Mouse (Mus musculus): ENCODE measurements around the gene Naa16. TPM values are rescaled to one million over a fixed set of nuclear protein-coding genes. Genes with fewer than 3 reads are reported as not detected.

Gene Naa16
- polyA plus RNA-seq, 1 experiment from 2014 or later, result 44.1 TPM

DNA sequence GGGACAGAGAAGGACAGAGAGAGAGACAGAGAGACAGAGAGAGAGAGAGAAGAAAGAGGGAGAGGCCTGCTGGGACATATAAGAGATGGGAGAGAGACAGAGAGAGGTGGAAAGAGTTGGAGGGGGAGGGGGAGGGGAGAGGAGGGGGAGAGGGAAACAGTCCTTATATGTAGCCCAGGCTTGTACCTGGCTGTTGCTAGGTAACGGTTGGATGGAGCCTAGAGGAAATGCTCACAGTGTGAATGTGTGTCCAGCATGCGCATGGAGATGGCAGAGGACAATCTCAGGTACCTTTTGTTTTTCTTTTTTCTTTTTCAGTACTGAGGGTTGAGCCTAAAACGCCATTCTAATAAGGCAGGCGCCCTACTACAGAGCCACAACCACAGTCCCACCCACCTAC, 106.0 kb downstream of the Naa16 start:
- WGBS, result 83% methylated on average over 4 of the region's 4 CpGs
- no peak for ATAC-seq (ENCODE audit: insufficient read depth)
- H3K27me3 ChIP-seq (ENCODE audit: insufficient read depth, low read length), result no peaks in the 10 kb centered on the region
- H3K4me2 ChIP-seq, result no peak overlapping the region
- no peaks in the 10 kb centered on the region for H3K9me3 ChIP-seq (ENCODE audit: low read depth, low read length)
- H3K27ac ChIP-seq (ENCODE audit: low read depth), result no peak overlapping the region
- no peak for TF ChIP-seq CTCF (IDR thresholded peaks at IDR 0.05; ENCODE audit: low read depth)
- H3K36me3 ChIP-seq (ENCODE audit: insufficient read depth), result no peaks in the 10 kb centered on the region
- DNase-seq, result no peak
- H3K9ac ChIP-seq, result no peak overlapping the region
- H3K4me1 ChIP-seq (ENCODE audit: insufficient read depth), result no peaks in the 10 kb centered on the region
- no peak overlapping the region for H3K4me3 ChIP-seq (ENCODE audit: low read depth, low read length)

DNA sequence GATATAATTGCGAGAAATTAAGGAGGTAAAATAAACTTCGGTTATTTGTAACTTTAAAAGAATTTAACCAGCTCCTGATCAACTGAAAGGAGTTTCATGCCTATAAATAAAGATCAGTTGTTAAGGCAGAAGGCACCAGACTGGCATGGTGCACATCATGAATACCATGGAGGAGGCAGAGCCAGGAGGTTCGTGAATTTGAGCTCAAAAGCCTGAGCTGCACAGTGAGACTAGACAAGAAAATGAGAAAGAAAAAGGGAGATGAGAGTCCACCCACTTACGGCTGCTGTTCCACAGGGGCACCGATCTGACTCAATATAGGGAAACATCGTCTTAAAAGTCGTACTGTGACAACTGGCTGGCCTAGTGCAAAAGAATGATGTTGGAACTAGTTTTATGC, 106.6 kb downstream of the Naa16 start:
- no peak for TF ChIP-seq CTCF (IDR thresholded peaks at IDR 0.05; ENCODE audit: low read depth)
- no peak overlapping the region for H3K4me3 ChIP-seq (ENCODE audit: low read depth, low read length)
- no peaks in the 10 kb centered on the region for H3K4me1 ChIP-seq (ENCODE audit: insufficient read depth)
- H3K4me2 ChIP-seq, result no peak overlapping the region
- H3K9me3 ChIP-seq (ENCODE audit: low read depth, low read length), result no peaks in the 10 kb centered on the region
- WGBS, result 93% methylated on average over 7 of the region's 7 CpGs
- no peaks in the 10 kb centered on the region for H3K27me3 ChIP-seq (ENCODE audit: insufficient read depth, low read length)
- DNase-seq (no peak), ATAC-seq (ENCODE audit: insufficient read depth) (no peak)
- no peak overlapping the region for H3K9ac ChIP-seq
- no peak overlapping the region for H3K27ac ChIP-seq (ENCODE audit: low read depth)
- H3K36me3 ChIP-seq (ENCODE audit: insufficient read depth), result no peaks in the 10 kb centered on the region

DNA sequence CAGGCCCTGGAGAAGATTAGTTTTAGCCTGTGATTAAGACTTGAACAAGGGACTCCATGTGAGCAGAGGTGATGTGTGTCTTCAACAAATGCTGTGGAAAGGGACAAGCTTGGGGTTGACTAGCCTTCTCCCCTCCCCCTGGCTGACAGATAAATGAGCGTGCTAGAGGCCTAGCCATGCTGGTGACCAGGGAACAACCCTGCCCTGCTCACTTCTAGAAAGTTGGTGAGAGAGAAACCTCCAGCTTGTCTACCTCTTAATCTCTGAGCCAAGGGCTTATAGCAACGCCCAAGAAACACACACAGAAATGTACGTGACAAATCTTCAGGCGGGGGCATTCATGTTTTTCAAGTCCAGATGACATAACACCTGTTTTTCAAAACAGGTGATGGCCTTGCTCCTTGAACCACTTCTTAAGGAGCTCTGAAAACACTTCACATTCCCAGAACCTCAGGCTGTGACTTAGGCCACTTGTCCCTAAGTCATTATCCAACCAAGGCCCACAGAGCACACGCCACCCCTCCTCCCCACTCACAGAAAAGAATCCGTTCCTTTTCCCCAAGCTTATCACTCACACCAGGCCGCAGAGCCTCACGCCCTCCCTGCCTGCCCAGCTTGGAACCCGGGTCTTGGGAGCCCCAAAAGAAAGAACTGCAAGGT, 108.6 kb downstream of the Naa16 start:
- Histone ChIP-seq H3K9me3 (ENCODE audit: low read depth, low read length) (no peaks in the 10 kb centered on the region), H3K27me3 (ENCODE audit: insufficient read depth, low read length) (no peaks in the 10 kb centered on the region), H3K4me1 (ENCODE audit: insufficient read depth) (peaks cover 6% of the 10 kb centered on the region; the same call in 1 of the 2 replicates), H3K9ac (no peak overlapping the region), H3K36me3 (ENCODE audit: insufficient read depth) (no peaks in the 10 kb centered on the region), H3K27ac (ENCODE audit: low read depth) (no peak overlapping the region), H3K4me3 (ENCODE audit: low read depth, low read length) (no peak overlapping the region), H3K4me2 (no peak overlapping the region)
- no peak for TF ChIP-seq CTCF (IDR thresholded peaks at IDR 0.05; ENCODE audit: low read depth)
- ATAC-seq (ENCODE audit: insufficient read depth) (no peak), DNase-seq (no peak)
- WGBS, result 63% methylated on average over 9 of the region's 9 CpGs

DNA sequence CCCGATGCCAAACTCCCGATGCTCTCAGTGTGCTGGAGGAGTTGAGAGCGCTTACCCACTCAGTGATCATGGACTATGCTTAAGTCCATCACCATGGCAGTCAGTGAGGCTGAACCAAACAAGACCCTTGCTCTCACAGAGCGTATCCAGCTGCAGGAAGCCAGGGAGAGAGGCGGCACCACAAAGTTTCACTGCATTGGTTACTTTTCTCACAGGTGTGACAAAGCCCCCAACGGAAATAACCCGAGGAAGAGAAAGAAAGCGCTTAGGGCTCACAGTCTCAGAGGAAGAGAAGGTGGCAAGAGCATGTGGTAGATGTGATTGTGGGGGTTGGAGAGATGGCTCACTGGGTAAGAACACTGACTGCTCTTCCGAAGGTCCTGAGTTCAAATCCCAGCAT, 110.1 kb downstream of the Naa16 start:
- no peak overlapping the region for H3K4me3 ChIP-seq (ENCODE audit: low read depth, low read length)
- no peak for ATAC-seq (ENCODE audit: insufficient read depth)

DNA sequence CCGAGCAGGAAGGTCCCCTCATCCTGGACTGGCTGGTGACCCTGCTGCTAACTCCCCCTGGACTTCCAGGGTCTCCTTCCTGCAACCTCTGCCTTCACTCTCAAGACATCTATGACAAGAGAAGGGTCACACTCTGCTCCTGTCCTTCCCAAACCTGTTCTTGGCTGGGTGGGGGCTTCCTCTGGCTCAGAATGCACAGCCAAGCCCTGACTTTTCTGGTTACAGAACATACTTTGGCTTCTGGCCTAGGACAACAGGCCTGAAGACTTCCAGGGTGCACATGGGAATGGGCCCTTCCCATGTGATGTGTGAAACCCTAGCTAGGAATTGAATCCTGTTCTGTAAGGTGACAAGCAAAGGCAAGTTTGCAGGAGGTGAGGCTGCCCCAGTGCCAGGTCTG, 111.1 kb downstream of the Naa16 start:
- no peak overlapping the region for H3K27ac ChIP-seq (ENCODE audit: low read depth)
- H3K9me3 ChIP-seq (ENCODE audit: low read depth, low read length), result no peaks in the 10 kb centered on the region
- no peak overlapping the region for H3K4me3 ChIP-seq (ENCODE audit: low read depth, low read length)
- TF ChIP-seq CTCF (IDR thresholded peaks at IDR 0.05; ENCODE audit: low read depth), result no peak
- no peak overlapping the region for H3K4me2 ChIP-seq
- no peaks in the 10 kb centered on the region for H3K27me3 ChIP-seq (ENCODE audit: insufficient read depth, low read length)
- ATAC-seq (ENCODE audit: insufficient read depth) (no peak), DNase-seq (no peak)
- H3K36me3 ChIP-seq (ENCODE audit: insufficient read depth), result no peaks in the 10 kb centered on the region
- WGBS, result 54% methylated on average over 1 of the region's 1 CpGs
- H3K9ac ChIP-seq, result no peak overlapping the region
- H3K4me1 ChIP-seq (ENCODE audit: insufficient read depth), result peaks cover 6% of the 10 kb centered on the region; the same call in 1 of the 2 replicates

More for the DNA sequence above, 110.1 kb downstream of the Naa16 start:
- no peak for DNase-seq
- Histone ChIP-seq H3K27ac (ENCODE audit: low read depth) (no peak overlapping the region), H3K9ac (no peak overlapping the region), H3K4me1 (ENCODE audit: insufficient read depth) (peaks cover 6% of the 10 kb centered on the region; the same call in 1 of the 2 replicates), H3K27me3 (ENCODE audit: insufficient read depth, low read length) (no peaks in the 10 kb centered on the region), H3K4me2 (no peak overlapping the region), H3K36me3 (ENCODE audit: insufficient read depth) (no peaks in the 10 kb centered on the region), H3K9me3 (ENCODE audit: low read depth, low read length) (no peaks in the 10 kb centered on the region)
- WGBS, result 81% methylated on average over 9 of the region's 9 CpGs
- TF ChIP-seq CTCF (IDR thresholded peaks at IDR 0.05; ENCODE audit: low read depth), result no peak

DNA sequence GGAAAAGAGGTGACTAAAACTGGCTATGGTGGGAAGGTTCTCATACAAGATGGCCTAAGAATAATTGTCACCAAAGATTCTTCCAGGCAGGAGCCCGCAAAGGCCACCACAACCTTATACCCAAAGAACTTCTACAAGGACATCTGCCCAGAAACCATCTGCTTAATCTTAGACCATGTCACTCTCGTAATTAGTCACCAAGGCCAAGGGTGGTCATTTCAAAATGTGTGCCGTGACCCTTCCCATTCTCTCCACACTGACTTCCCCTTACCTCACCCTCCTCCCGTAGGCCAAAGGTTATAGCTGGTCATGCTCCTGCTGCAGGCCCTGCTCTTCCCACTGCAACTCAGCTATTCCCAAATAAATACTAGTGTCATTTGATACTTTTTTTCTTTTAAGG, 111.7 kb downstream of the Naa16 start:
- no peak overlapping the region for H3K4me3 ChIP-seq (ENCODE audit: low read depth, low read length)
- 74% methylated on average over 4 of the region's 4 CpGs for WGBS
- TF ChIP-seq CTCF (IDR thresholded peaks at IDR 0.05; ENCODE audit: low read depth), result no peak
- H3K9ac ChIP-seq, result no peak overlapping the region
- H3K27me3 ChIP-seq (ENCODE audit: insufficient read depth, low read length), result no peaks in the 10 kb centered on the region
- peaks cover 6% of the 10 kb centered on the region; the same call in 1 of the 2 replicates for H3K4me1 ChIP-seq (ENCODE audit: insufficient read depth)
- DNase-seq (no peak), ATAC-seq (ENCODE audit: insufficient read depth) (no peak)
- no peak overlapping the region for H3K4me2 ChIP-seq
- H3K27ac ChIP-seq (ENCODE audit: low read depth), result no peak overlapping the region
- H3K36me3 ChIP-seq (ENCODE audit: insufficient read depth), result no peaks in the 10 kb centered on the region
- no peaks in the 10 kb centered on the region for H3K9me3 ChIP-seq (ENCODE audit: low read depth, low read length)

DNA sequence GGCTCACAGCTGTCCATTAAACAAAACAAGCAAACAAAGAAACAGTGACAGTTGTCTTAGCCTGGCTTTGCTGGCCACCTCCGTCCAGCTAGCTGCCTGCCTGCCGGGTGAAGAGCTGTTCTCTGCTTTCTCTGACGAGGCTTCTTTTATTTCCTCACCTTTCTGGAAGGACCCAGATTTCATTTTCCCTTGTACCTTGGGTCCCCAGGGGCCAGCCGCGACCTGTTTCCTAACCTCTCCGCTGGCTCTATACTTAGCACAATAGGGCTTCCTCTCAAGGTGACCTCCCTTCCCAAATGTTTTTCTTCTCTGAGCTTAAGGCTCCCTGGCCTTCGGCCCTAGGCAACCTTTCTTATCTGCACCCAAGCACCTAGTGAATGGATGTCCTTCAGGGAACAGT, 112.7 kb downstream of the Naa16 start:
- no peak for ATAC-seq (ENCODE audit: insufficient read depth)
- no peak for DNase-seq
- no peak overlapping the region for H3K4me2 ChIP-seq
- no peak for TF ChIP-seq CTCF (IDR thresholded peaks at IDR 0.05; ENCODE audit: low read depth)
- no peak overlapping the region for H3K27ac ChIP-seq (ENCODE audit: low read depth)
- no peaks in the 10 kb centered on the region for H3K36me3 ChIP-seq (ENCODE audit: insufficient read depth)
- peaks cover 6% of the 10 kb centered on the region; the same call in 1 of the 2 replicates for H3K4me1 ChIP-seq (ENCODE audit: insufficient read depth)
- H3K9me3 ChIP-seq (ENCODE audit: low read depth, low read length), result no peaks in the 10 kb centered on the region
- WGBS, result 48% methylated on average over 7 of the region's 7 CpGs
- no peak overlapping the region for H3K4me3 ChIP-seq (ENCODE audit: low read depth, low read length)
- no peaks in the 10 kb centered on the region for H3K27me3 ChIP-seq (ENCODE audit: insufficient read depth, low read length)
- H3K9ac ChIP-seq, result no peak overlapping the region
